Mouse (Mus musculus) heart, embryonic 12.5 days (tissue): ENCODE measurements around the gene Pdlim5. TPM values are rescaled to one million over a fixed set of nuclear protein-coding genes. Genes with fewer than 3 reads are reported as not detected.

ENCODE experiments used
- ATAC-seq: fragments of 200-750 bp; cut with Nextera tagmentation; 2 replicates; pipeline ENCODE4 v1.8.0; 2017; ENCODE audit warnings: moderate TSS enrichment, moderate library complexity; ENCODE audit not compliant: insufficient number of reproducible peaks, low FRiP score
- H3K27ac ChIP-seq: fragments of 300-500 bp; sonication (generic); 2 replicates; pipeline ENCODE4 v1.5.1; 2016; ENCODE audit warnings: mild to moderate bottlenecking, moderate library complexity; ENCODE audit not compliant: poor library complexity, severe bottlenecking
- H3K27me3 ChIP-seq: fragments of 300-500 bp; sonication (generic); replicated peaks from 2 replicates; pipeline ENCODE4 v1.6.1; 2016; ENCODE audit warnings: mild to moderate bottlenecking, moderate library complexity
- H3K36me3 ChIP-seq: fragments of 300-500 bp; sonication (generic); 2 replicates; pipeline ENCODE4 v1.6.1; 2016; ENCODE audit warnings: mild to moderate bottlenecking, moderate library complexity
- H3K4me1 ChIP-seq: fragments of 300-500 bp; sonication (generic); replicated peaks from 2 replicates; pipeline ENCODE4 v1.6.1; 2016; ENCODE audit warnings: mild to moderate bottlenecking
- H3K4me2 ChIP-seq: fragments of 300-500 bp; sonication (generic); 2 replicates; pipeline ENCODE4 v1.6.1; 2016; ENCODE audit warnings: mild to moderate bottlenecking, moderate library complexity
- H3K4me3 ChIP-seq: fragments of 300-500 bp; sonication (generic); 2 replicates; pipeline ENCODE4 v1.5.1; 2016; ENCODE audit warnings: mild to moderate bottlenecking
- H3K9ac ChIP-seq: fragments of 300-500 bp; sonication (generic); 2 replicates; pipeline ENCODE4 v1.6.1; 2016; ENCODE audit warnings: mild to moderate bottlenecking, moderate library complexity
- H3K9me3 ChIP-seq: fragments of 300-500 bp; sonication (generic); replicated peaks from 2 replicates; pipeline ENCODE4 v1.6.1; 2016; ENCODE audit warnings: mild to moderate bottlenecking, moderate library complexity
- WGBS: fragments of 180-500 bp; shearing (Covaris S2); methylation state at CpG from one replicate; pipeline ENCODE4 v1.1.7; 2016; 5-methylcytosine and 5-hydroxymethylcytosine counted together
- polyA plus RNA-seq: library from polyadenylated mRNA; unstranded; fragments of >200 nt; fragmentation: Nextera tagmentation; extraction: Ambion mirVana; gene quantifications from 2 replicates; pipeline ENCODE4 v1.2.1, GENCODE M21; 2016

Pdlim5 gene
- polyA plus RNA-seq, 1 experiment from 2014 or later: 218 TPM

GRCm38 (mm10) chr3:142339440-142340251 is 55.9 kb downstream of the Pdlim5 start:
- peaks cover 39% of the 10 kb centered on the region for H3K4me1 ChIP-seq
- WGBS: 19% methylated on average over 6 of the region's 6 CpGs

GRCm38 (mm10) chr3:142338058-142338457 is 57.4 kb downstream of the Pdlim5 start:
- Histone ChIP-seq H3K27me3 (no peaks in the 10 kb centered on the region), H3K4me1 (peaks cover 50% of the 10 kb centered on the region), H3K9ac (no peak overlapping the region), H3K27ac (no peak overlapping the region), H3K9me3 (no peaks in the 10 kb centered on the region), H3K36me3 (no peaks in the 10 kb centered on the region), H3K4me2 (no peak overlapping the region), H3K4me3 (no peak overlapping the region)
- no peak for ATAC-seq
- WGBS: 70% methylated on average over 4 of the region's 4 CpGs

More at GRCm38 (mm10) chr3:142339440-142340251, 55.9 kb downstream of the Pdlim5 start:
- Histone ChIP-seq H3K9ac (no peak overlapping the region), H3K9me3 (no peaks in the 10 kb centered on the region), H3K4me3 (no peak overlapping the region), H3K27me3 (no peaks in the 10 kb centered on the region), H3K36me3 (no peaks in the 10 kb centered on the region), H3K4me2 (no peak overlapping the region), H3K27ac (peak overlapping the region; percentile 75)
- ATAC-seq: no peak

DNA sequence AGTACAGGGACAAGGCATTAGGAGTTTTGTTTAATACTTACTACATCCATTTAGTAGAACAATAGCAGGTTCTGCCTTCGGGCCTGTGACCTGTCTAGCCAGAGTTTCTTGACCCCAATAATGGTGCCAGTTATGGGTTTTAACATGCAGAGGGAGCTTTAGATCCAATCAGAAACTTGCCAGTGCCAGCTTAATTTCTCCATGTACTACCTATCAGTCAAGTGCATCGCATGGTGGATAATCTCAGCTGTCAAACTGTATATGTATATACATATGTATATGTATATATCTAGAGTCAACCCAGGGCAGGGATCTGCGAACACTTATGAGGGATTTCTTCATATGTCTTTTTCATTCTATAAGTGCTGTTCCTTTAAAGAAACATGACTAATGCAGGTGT is 61.0 kb downstream of the Pdlim5 start:
- Histone ChIP-seq H3K4me2 (no peak overlapping the region), H3K36me3 (no peaks in the 10 kb centered on the region), H3K9ac (no peak overlapping the region), H3K4me3 (no peak overlapping the region), H3K4me1 (peaks cover 52% of the 10 kb centered on the region), H3K9me3 (no peaks in the 10 kb centered on the region), H3K27ac (no peak overlapping the region), H3K27me3 (no peaks in the 10 kb centered on the region)
- ATAC-seq: no peak
- 90% methylated on average over 3 of the region's 3 CpGs for WGBS

DNA sequence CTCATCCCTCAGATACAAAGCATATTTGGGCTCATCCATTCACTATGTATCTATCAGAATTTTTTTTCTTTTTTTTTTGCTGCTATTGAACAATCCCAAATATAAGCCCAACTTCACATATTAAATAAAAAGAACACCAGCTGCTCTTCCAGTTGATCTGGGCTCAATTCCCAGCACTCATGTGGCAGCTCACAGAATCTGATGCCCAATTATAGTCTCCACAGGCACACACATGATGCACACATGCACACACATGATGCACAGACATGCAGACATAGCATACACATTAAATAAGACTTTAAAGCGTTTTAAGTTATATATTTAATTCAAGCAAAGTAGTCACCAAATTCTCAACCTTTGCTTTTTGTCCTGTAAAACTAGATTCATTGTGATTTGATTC is 62.0 kb downstream of the Pdlim5 start:
- Histone ChIP-seq H3K9me3 (no peaks in the 10 kb centered on the region), H3K27me3 (no peaks in the 10 kb centered on the region), H3K4me1 (peaks cover 42% of the 10 kb centered on the region), H3K4me2 (no peak overlapping the region), H3K36me3 (0 out of 2 replicates have a peak, but pooled peaks cover 3% of the 10 kb centered on the region), H3K4me3 (no peak overlapping the region), H3K27ac (no peak overlapping the region), H3K9ac (no peak overlapping the region)
- WGBS: 82% methylated on average over 1 of the region's 1 CpGs
- ATAC-seq: no peak

GRCm38 (mm10) chr3:142332716-142333115 is 62.8 kb downstream of the Pdlim5 start:
- H3K4me1 ChIP-seq: peaks cover 42% of the 10 kb centered on the region
- no peak overlapping the region for H3K4me3 ChIP-seq
- no peak overlapping the region for H3K4me2 ChIP-seq
- H3K9ac ChIP-seq: no peak overlapping the region
- no peak for ATAC-seq
- WGBS: 18% methylated on average over 4 of the region's 4 CpGs
- 0 out of 2 replicates have a peak, but pooled peaks cover 3% of the 10 kb centered on the region for H3K36me3 ChIP-seq
- H3K9me3 ChIP-seq: no peaks in the 10 kb centered on the region
- H3K27me3 ChIP-seq: no peaks in the 10 kb centered on the region
- H3K27ac ChIP-seq: no peak overlapping the region; the same call in 1 of the 2 replicates

DNA sequence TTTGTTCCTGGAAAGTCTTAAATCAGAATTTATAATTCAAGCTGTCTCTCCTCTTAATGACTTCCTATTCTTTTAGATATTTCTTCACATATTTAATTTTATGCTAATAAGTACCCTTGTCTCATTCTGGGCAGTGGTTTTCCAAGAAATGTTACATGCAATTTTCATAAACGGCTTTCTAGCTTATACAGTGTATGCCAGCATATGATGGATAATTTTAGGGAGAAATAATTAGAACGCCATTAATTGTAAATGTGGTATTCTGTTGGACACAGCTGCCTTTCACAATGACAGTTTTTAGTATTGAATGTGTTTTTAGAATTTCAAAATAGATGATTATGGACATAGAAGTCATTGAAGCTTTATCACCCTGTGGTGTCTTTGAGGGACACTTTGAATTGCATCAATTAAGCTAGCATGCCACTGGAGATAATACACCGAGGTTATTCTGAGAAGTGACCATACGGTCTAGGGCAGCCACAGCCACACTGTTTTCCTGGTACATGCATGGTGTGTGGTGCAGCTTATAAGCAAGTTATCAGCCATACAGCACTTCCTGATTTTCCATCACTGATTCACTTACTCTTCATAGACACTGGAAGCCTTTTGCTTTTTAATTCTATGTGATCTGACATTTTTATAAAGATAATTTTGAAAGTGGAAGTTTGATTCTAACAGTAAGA is 63.5 kb downstream of the Pdlim5 start:
- Histone ChIP-seq H3K27ac (no peak overlapping the region; the same call in 1 of the 2 replicates), H3K9me3 (no peaks in the 10 kb centered on the region), H3K9ac (no peak overlapping the region), H3K4me3 (no peak overlapping the region), H3K36me3 (0 out of 2 replicates have a peak, but pooled peaks cover 3% of the 10 kb centered on the region), H3K27me3 (no peaks in the 10 kb centered on the region), H3K4me2 (no peak overlapping the region), H3K4me1 (peaks cover 38% of the 10 kb centered on the region)
- 49% methylated on average over 4 of the region's 4 CpGs for WGBS
- ATAC-seq: 0 out of 2 replicates have a peak, but pooled peaks have one; percentile 36

- H3K9me3 ChIP-seq: no peaks in the 10 kb centered on the region
- no peak overlapping the region for H3K27ac ChIP-seq
- H3K4me3 ChIP-seq: no peak overlapping the region
- H3K9ac ChIP-seq: no peak overlapping the region
- no peaks in the 10 kb centered on the region for H3K27me3 ChIP-seq
- H3K4me2 ChIP-seq: no peak overlapping the region
- H3K4me1 ChIP-seq: peaks cover 41% of the 10 kb centered on the region
- H3K36me3 ChIP-seq: 0 out of 2 replicates have a peak, but pooled peaks cover 3% of the 10 kb centered on the region
- ATAC-seq: no peak
- WGBS: 78% methylated on average over 3 of the region's 3 CpGs
These were observed 65.1 kb downstream of the Pdlim5 start for GRCm38 (mm10) chr3:142330425-142330824.

- H3K9ac ChIP-seq: no peak overlapping the region
- no peaks in the 10 kb centered on the region for H3K27me3 ChIP-seq
- H3K4me3 ChIP-seq: no peak overlapping the region
- no peaks in the 10 kb centered on the region for H3K9me3 ChIP-seq
- no peak overlapping the region for H3K4me2 ChIP-seq
- H3K36me3 ChIP-seq: no peaks in the 10 kb centered on the region
- peaks cover 35% of the 10 kb centered on the region for H3K4me1 ChIP-seq
- no peak overlapping the region for H3K27ac ChIP-seq
- WGBS: 51% methylated on average over 6 of the region's 6 CpGs
- ATAC-seq: no peak
These were observed 71.9 kb downstream of the Pdlim5 start for GRCm38 (mm10) chr3:142323592-142323991.

GRCm38 (mm10) chr3:142321930-142322329 is 73.6 kb downstream of the Pdlim5 start:
- 40% methylated on average over 6 of the region's 6 CpGs for WGBS
- Histone ChIP-seq H3K36me3 (no peaks in the 10 kb centered on the region), H3K9me3 (no peaks in the 10 kb centered on the region), H3K4me2 (0 out of 2 replicates have a peak overlapping the region, but pooled peaks have one; percentile 19), H3K9ac (no peak overlapping the region), H3K27ac (peak overlapping the region; percentile 60), H3K27me3 (no peaks in the 10 kb centered on the region), H3K4me1 (peaks cover 33% of the 10 kb centered on the region), H3K4me3 (no peak overlapping the region)
- peak; percentile 67; the same call in 1 of the 2 replicates for ATAC-seq

- Histone ChIP-seq H3K9me3 (no peaks in the 10 kb centered on the region), H3K36me3 (no peaks in the 10 kb centered on the region), H3K4me2 (no peak overlapping the region), H3K27me3 (no peaks in the 10 kb centered on the region), H3K4me1 (peaks cover 27% of the 10 kb centered on the region), H3K9ac (no peak overlapping the region), H3K4me3 (no peak overlapping the region), H3K27ac (peak overlapping the region; percentile 14; the same call in 1 of the 2 replicates)
- WGBS: 7% methylated on average over 2 of the region's 2 CpGs
- ATAC-seq: peak; percentile 92
These were observed 77.3 kb downstream of the Pdlim5 start for GRCm38 (mm10) chr3:142318147-142318546.

DNA sequence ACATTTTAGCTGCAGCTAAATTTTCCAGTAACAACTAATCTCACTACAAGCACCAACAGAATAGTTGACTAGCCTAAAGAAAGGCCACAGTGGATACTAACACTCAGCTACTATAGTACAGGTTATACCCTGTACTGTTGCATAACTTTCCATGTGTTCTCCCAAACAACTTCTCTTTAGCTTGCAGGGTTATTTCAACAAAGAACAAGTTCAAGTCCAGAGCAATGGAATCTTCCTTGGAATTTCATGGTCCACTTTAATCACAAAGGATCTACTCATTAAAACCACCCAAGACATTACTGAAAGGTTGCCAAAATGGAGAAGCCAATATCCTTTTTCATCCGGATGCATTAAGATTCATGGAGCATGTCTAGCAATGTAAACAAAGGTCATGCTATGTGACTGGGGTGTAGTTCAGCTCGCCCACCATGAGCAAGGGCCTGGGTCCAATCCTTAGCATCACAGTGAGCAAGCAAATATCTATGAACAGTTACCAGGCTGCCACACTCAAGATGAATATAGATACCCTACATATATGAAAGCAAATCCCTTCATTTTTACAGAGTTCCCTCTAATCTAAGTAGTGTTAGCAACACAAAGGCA is 79.3 kb downstream of the Pdlim5 start:
- H3K27me3 ChIP-seq: no peaks in the 10 kb centered on the region
- H3K4me3 ChIP-seq: no peak overlapping the region
- peaks cover 23% of the 10 kb centered on the region for H3K4me1 ChIP-seq
- H3K36me3 ChIP-seq: peaks cover 4% of the 10 kb centered on the region
- H3K9ac ChIP-seq: no peak overlapping the region
- no peak for ATAC-seq
- no peak overlapping the region for H3K4me2 ChIP-seq
- H3K27ac ChIP-seq: 0 out of 2 replicates have a peak overlapping the region, but pooled peaks have one; percentile 9
- 78% methylated on average over 2 of the region's 2 CpGs for WGBS
- H3K9me3 ChIP-seq: no peaks in the 10 kb centered on the region
